Mouse (Mus musculus): ENCODE data around the gene Pde6g.

Gene Pde6g

GRCm38 (mm10) chr11:120472052-120472451 lies 18.8 kb upstream of the Pde6g start:
- intact Hi-C loops (cut with DNase I): no loop called here

DNA sequence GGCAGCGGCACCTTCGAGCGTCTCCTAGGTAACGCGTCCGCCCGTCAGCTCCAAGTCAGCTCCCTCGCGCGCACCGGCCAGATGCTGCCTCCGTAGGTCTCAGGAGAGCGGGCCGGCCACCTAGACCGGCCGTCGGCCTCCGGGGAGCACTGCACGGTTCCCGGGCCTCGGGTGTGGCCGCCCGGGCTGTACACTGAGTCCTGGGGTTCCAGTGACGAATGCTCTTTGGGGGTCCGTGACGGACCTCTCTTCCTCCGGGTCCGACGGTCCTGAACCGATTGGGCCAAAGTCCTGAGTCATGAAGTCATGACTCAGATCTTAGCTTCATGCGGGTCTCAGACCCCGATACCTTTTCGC lies 14.4 kb upstream of the Pde6g start:
- intact Hi-C loops (cut with DNase I): no loop called here

- intact Hi-C loops (cut with DNase I): no loop called here
Measured at GRCm38 (mm10) chr11:120467051-120467735, 13.9 kb upstream of the Pde6g start, which contains the start of gene Arl16. Gene Arl16 (minus strand): TSS chr11:120467607.

- intact Hi-C loops (cut with DNase I): no loop called here
Measured at GRCm38 (mm10) chr11:120465521-120465920, 12.2 kb upstream of the Pde6g start.

GRCm38 (mm10) chr11:120464365-120464764 lies 11.1 kb upstream of the Pde6g start:
- intact Hi-C loops (cut with DNase I): no loop called here

- intact Hi-C loops (cut with DNase I): no loop called here
Measured at GRCm38 (mm10) chr11:120463536-120463935, 10.2 kb upstream of the Pde6g start.

GRCm38 (mm10) chr11:120458847-120459597 lies 5.7 kb upstream of the Pde6g start:
- intact Hi-C loops (cut with DNase I): no loop called here

- intact Hi-C loops (cut with DNase I): no loop called here
Measured at GRCm38 (mm10) chr11:120457772-120458751, 4.8 kb upstream of the Pde6g start, which contains the start of the genes Oxld1 and Ccdc137. Gene Oxld1 (minus strand): TSS chr11:120458068. Gene Ccdc137 (plus strand): TSS chr11:120458115.

- intact Hi-C loops (cut with DNase I): no loop called here
Measured at GRCm38 (mm10) chr11:120457370-120457769, 4.1 kb upstream of the Pde6g start.

DNA sequence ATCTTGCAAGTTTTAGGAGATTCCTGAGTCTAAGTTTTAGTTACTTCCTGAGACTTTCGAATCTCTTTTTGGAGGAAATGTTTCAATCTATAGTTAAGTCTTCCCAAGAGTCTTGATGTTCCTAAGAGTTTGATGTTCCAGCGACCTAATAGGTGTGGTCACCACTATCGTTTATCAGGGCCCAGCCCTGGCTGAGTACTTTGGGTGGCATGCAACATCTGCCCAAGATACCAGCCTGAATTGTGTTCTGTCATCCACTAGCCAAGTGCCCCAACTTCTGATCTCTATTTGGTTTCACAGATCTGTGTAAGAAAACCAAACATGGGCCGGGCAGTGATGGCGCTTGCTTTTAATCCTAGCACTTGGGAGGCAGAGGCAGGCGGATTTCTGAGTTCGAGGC lies 2.1 kb upstream of the Pde6g start:
- intact Hi-C loops (cut with DNase I): no loop called here

- intact Hi-C loops (cut with DNase I): no loop called here
Measured at GRCm38 (mm10) chr11:120454965-120455364, 1.7 kb upstream of the Pde6g start.

- intact Hi-C loops (cut with DNase I): no loop called here
Measured at GRCm38 (mm10) chr11:120452246-120452645, 1.1 kb downstream of the Pde6g start.

GRCm38 (mm10) chr11:120447179-120447578 lies 6.1 kb downstream of the Pde6g start:
- intact Hi-C loops (cut with DNase I): no loop called here

DNA sequence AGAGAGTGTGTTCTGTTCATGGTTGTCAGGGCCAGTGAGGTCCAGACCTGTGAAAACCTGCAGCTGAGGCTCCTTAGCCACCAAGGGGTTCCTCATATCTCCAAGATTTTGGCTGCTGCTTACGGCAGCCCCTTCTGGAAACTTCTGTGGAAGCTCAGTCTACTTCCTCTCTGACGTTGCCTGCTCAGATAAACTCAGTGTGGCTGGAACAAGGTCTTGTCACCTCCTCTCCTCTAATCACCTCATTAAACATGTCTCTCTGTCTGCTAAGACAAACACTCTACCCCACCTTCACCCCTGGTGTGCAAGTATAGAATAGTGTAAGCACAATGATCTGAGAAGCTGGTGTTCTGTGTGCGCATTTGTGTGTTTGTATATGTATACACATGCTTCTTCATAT lies 7.8 kb downstream of the Pde6g start:
- intact Hi-C loops (cut with DNase I): no loop called here

DNA sequence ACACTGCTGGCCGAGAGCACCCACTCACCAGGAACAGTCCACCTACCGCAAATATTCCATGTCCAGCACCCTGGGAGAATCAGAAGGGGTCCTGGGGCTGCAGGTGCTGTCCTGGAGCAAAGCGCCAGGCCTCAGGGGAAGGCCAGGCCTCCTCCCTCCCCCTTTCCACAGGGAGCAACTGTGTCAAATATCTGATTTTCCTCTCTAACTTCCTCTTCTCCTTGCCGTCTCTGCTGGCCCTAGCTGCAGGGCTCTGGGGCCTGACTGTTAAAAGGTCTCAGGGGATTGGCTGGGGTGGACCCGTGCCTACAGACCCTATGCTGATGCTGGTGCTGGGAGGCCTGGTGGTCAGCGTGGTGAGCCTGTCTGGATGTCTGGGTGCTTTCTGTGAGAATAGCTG lies 9.2 kb downstream of the Pde6g start:
- intact Hi-C loops (cut with DNase I): no loop called here

- intact Hi-C loops (cut with DNase I): no loop called here
Measured at GRCm38 (mm10) chr11:120442765-120443280, 10.5 kb downstream of the Pde6g start.

DNA sequence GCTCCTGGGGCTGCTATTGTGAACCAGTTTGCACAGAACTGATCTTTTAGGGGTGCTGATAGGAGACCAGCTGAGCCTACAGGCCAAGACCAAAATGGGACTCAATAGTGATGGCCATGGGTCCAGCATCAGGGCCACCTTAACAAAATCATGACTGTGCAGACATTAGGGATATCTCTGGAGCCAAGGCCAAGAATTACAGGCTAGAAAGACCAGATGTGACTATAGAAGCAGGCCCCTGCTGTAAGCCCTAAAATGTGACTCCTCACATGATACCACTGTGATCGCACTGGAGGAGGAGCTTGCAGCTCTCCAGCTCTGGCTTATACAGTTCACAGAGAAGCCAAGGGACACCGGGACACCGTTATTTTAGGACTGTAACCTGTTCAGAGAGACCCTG lies 11.0 kb downstream of the Pde6g start, which contains the start of gene Tspan10:
Gene Tspan10, plus strand, starts transcription at position 301 of the 400 bp plus-strand sequence.
- intact Hi-C loops (cut with DNase I): no loop called here

GRCm38 (mm10) chr11:120437857-120438385 lies 15.4 kb downstream of the Pde6g start:
- intact Hi-C loops (cut with DNase I): no loop called here

DNA sequence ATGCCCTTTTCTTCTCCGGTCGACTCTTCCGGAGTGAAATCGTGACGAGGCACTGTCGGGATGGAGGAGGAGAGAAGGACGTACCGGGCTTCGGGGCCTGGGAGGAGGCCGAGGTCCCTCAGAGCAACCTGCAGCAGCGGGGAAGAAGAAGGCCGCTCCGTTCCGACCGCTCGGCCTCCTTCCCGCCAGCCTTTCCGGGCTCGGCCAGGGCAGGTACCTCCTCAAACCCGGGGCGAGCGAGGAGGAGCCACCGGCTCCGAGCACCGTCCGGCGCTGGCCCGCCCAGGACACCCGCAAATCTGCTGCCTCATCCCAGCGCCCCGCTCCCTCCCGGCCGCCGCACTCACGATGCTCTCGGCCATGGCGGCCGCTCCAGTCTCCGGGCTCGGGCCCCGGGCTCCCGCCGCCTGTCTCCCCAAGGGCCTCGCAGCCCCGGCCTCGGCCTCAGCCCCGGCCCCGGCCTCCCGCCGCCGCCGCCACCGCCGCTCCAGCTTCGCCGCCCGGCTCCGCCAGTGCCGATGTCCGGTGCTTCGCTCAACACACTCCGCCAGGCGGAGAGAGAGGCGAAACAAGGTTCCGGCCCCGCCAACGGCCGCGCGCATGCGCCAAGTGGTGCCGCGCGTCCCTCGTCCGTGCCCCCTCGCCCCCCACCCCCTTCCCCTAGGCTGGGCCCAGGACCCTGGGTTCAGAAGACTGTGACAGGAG lies 16.0 kb downstream of the Pde6g start, which contains the start of gene Nploc4:
Gene Nploc4, minus strand, starts transcription at position 557 of the 705 bp plus-strand sequence.
- intact Hi-C loops (cut with DNase I): no loop called here

DNA sequence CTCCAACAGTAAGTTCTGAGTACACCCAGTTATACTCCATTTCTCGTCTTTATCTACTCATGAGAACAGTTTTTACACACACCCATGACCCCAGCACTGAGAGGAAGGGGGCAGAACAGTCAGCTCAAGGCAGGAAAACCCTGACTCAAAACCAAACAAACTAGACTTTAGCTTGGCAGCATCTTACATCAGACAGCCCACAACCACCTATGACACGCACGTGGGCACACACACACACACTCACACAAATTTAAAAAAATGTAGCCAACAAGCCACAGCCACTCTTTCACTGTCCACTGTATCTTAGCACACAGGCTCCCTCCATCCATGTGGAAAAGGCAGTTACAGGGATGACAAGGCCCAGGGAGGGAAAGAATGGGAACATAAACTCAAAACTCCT lies 26.6 kb downstream of the Pde6g start:
- intact Hi-C loops (cut with DNase I): loop anchor here (5.0 kb wide), 1 partner anchor 44 kb away; no protein-coding TSS in a partner anchor

Data from adrenal gland (tissue).